Mouse (Mus musculus) left cerebral cortex, postnatal 25 days (tissue): ENCODE data around the gene Aars2. TPM values are rescaled to one million over a fixed set of nuclear protein-coding genes. Genes with fewer than 3 reads are reported as not detected.

ENCODE experiments used
- DNase-seq, 2 experiments: peaks; one replicate each; pipeline ENCODE4 v3.0.0; 2022; ENCODE audit warnings: low spot score in 2 of 2, mixed read lengths in 1 of 2
- intact Hi-C: fragments of 180-260 bp; cut with DNase I; formaldehyde crosslinking; loops from one replicate; pipeline ENCODE4 v1.15.1; 2025
- total RNA-seq, 2 experiments: library from RNA; stranded (reverse); gene quantifications; 2 replicates each; pipeline ENCODE4 v1.2.3; 2021

Aars2 gene
- total RNA-seq, 2 experiments from 2014 or later = 23.0 to 24.6 TPM

- intact Hi-C loops = no loop called here
- DNase-seq = no peak
Measured at GRCm38 (mm10) chr17:45532896-45533295, 26.3 kb downstream of the Aars2 start.

- intact Hi-C loops = no loop called here
- DNase-seq = peak in 1 of 2 experiments; percentile 56
Measured at GRCm38 (mm10) chr17:45536264-45536663, 29.6 kb downstream of the Aars2 start.

- DNase-seq = peak in 1 of 2 experiments; percentile 72
- intact Hi-C loops = no loop called here
Measured at GRCm38 (mm10) chr17:45538394-45538793, 31.8 kb downstream of the Aars2 start.

GRCm38 (mm10) chr17:45539664-45540063 lies 33.0 kb downstream of the Aars2 start:
- intact Hi-C loops = no loop called here
- peak in 1 of 2 experiments; percentile 69 for DNase-seq

GRCm38 (mm10) chr17:45542129-45542528 lies 35.5 kb downstream of the Aars2 start:
- intact Hi-C loops = no loop called here
- DNase-seq = no peak

GRCm38 (mm10) chr17:45542705-45543104 lies 36.1 kb downstream of the Aars2 start:
- intact Hi-C loops = no loop called here
- no peak for DNase-seq

- intact Hi-C loops = no loop called here
- DNase-seq = no peak
Measured at GRCm38 (mm10) chr17:45543115-45543514, 36.5 kb downstream of the Aars2 start.

GRCm38 (mm10) chr17:45544001-45544872 lies 37.6 kb downstream of the Aars2 start:
- DNase-seq = no peak
- intact Hi-C loops = no loop called here

- peak in 1 of 2 experiments; percentile 41 for DNase-seq
- intact Hi-C loops = no loop called here
Measured at GRCm38 (mm10) chr17:45544873-45545277, 38.2 kb downstream of the Aars2 start.

GRCm38 (mm10) chr17:45545278-45545961 lies 38.8 kb downstream of the Aars2 start:
- intact Hi-C loops = no loop called here
- DNase-seq = no peak

GRCm38 (mm10) chr17:45546941-45547340 lies 40.3 kb downstream of the Aars2 start:
- DNase-seq = no peak
- intact Hi-C loops = no loop called here

GRCm38 (mm10) chr17:45547461-45548190 lies 41.0 kb downstream of the Aars2 start:
- intact Hi-C loops = loop anchor here (2.0 kb wide), 2 partner anchors 17 to 25 kb away; partner anchors contain the start of gene Hsp90ab1
- DNase-seq = no peak

GRCm38 (mm10) chr17:45548541-45549512 lies 42.2 kb downstream of the Aars2 start:
- DNase-seq = peak; percentile 70 to 81
- intact Hi-C loops = loop anchor here (2.0 kb wide), 2 partner anchors 18 to 24 kb away; partner anchors contain the start of gene Hsp90ab1

- intact Hi-C loops = loop anchor here (2.0 kb wide), 2 partner anchors 19 to 23 kb away; partner anchors contain the start of gene Hsp90ab1
- DNase-seq = peak; percentile 69 to 71
Measured at GRCm38 (mm10) chr17:45549617-45550181, 43.1 kb downstream of the Aars2 start, which contains the start of gene Tmem151b. TSS of gene Tmem151b (minus strand) at chr17:45549677.

GRCm38 (mm10) chr17:45550253-45550652 lies 43.6 kb downstream of the Aars2 start:
- DNase-seq = no peak
- intact Hi-C loops = no loop called here

- intact Hi-C loops = no loop called here
Measured at GRCm38 (mm10) chr17:45551249-45551796, 44.7 kb downstream of the Aars2 start.

GRCm38 (mm10) chr17:45551816-45552451 lies 45.3 kb downstream of the Aars2 start:
- peak; percentile 78 to 90 for DNase-seq
- intact Hi-C loops = loop anchor here (1.0 kb wide), 2 partner anchors 36 to 74 kb away; no protein-coding TSS in a partner anchor

More at GRCm38 (mm10) chr17:45551249-45551796, 44.7 kb downstream of the Aars2 start:
- no peak for DNase-seq
